Mouse (Mus musculus) ES-Bruce4 (cell line): ENCODE data around the gene Mast4.

Experiments
- CTCF ChIP-seq: IDR thresholded peaks from one replicate; pipeline ENCODE4 v1.8.1; 2011; ENCODE audit warnings: low read depth, low read length
- EP300 ChIP-seq: IDR thresholded peaks from 2 replicates; pipeline ENCODE4 v1.6.1; 2011; ENCODE audit warnings: low read depth, low read length; ENCODE audit not compliant: insufficient read depth
- POLR2A ChIP-seq: IDR thresholded peaks from one replicate; pipeline ENCODE4 v1.8.1; 2011; ENCODE audit warnings: low read length; ENCODE audit not compliant: insufficient read depth

GRCm38 (mm10) chr13:102775506-102775905, 558.8 kb downstream of the Mast4 start:
- TF ChIP-seq EP300 (no peak), CTCF (no peak), POLR2A (no peak)
